ENCODE assay signal across 18 mouse cellular contexts in the genomic region with DNA sequence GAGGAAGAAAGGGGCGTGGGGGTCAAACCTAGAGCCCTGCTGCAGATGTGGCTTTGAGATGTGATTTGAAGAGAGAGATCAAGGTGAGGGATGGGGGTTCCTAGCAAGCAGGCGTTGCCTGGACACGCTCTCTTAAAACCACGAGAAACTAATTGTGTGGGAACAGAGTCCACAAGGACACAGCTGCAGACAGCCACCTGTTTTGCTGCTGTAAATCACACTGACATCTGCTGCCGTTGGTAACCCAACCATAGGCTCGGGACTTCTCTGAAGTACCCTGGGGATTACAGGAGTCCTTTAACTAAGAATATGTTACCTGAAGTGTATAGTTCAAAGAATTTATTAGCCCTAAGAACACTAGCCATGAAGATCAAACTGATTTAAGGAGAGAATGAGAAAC.
A peak's percentile ranks its signal among the peaks of the same experiment; 100 is the strongest.
DNase-seq lines count a peak whose midpoint lies in the region; ATAC-seq and TF ChIP-seq lines count a peak whose summit lies in the region.
"Had no signal": no experiment of that assay in that cellular context is flagged by ENCODE, and none has a peak within 500 bp of the region (broad histone marks: within the 10 kb centered on the region; RNA-seq: fewer than 3 reads in every experiment).

No protein-coding gene starts in this region.

- no peaks in the 10 kb centered on the region for H3K27me3 ChIP-seq in kidney, postnatal 0 days (ENCODE audit: insufficient read depth, low read length)
- H3K27me3 ChIP-seq in limb, embryonic 12.5 days = no peaks in the 10 kb centered on the region
- H3K27me3 ChIP-seq: heart, embryonic 15.5 days; liver, embryonic 13.5 days had no signal

- no peak for TF ChIP-seq CTCF in kidney, postnatal 0 days (IDR thresholded peaks at IDR 0.05; ENCODE audit: low read depth)

- H3K36me3 ChIP-seq in kidney, postnatal 0 days (ENCODE audit: insufficient read depth, low read length) = no peaks in the 10 kb centered on the region
- no peaks in the 10 kb centered on the region for H3K36me3 ChIP-seq in limb, embryonic 12.5 days
- H3K36me3 ChIP-seq: forebrain, embryonic 10.5 days; heart, embryonic 15.5 days; hindbrain, embryonic 10.5 days; liver, embryonic 13.5 days had no signal

- H3K4me1 ChIP-seq in kidney, postnatal 0 days (replicated peaks; ENCODE audit: insufficient read depth, low read length) = no peaks in the 10 kb centered on the region
- H3K4me1 ChIP-seq in limb, embryonic 12.5 days (replicated peaks) = peaks cover 17% of the 10 kb centered on the region
- H3K4me1 ChIP-seq: forebrain, embryonic 10.5 days; heart, embryonic 15.5 days; hindbrain, embryonic 10.5 days; liver, embryonic 13.5 days had no signal

- peak; percentile 66 for ATAC-seq in kidney, postnatal 0 days (replicated peaks; ENCODE audit: low FRiP score, low read depth)
- ATAC-seq in limb, embryonic 12.5 days (ENCODE audit: insufficient number of reproducible peaks, insufficient read depth, low FRiP score, low TSS enrichment, low read depth) = peak; percentile 80; the same call in 1 of the 2 replicates
- ATAC-seq: CD4-positive, CD25-positive, alpha-beta regulatory T cell, adult 4 months; lung, postnatal 0 days; midbrain, embryonic 16.5 days had no signal

- 11% methylated on average over 6 of the region's 6 CpGs for WGBS in kidney, postnatal 0 days
- WGBS in limb, embryonic 12.5 days = 8% methylated on average over 6 of the region's 6 CpGs

- H3K27ac ChIP-seq in kidney, postnatal 0 days = no peak overlapping the region
- H3K27ac ChIP-seq in limb, embryonic 12.5 days = no peak overlapping the region
- H3K27ac ChIP-seq: forebrain, embryonic 10.5 days; heart, embryonic 15.5 days; hindbrain, embryonic 10.5 days; liver, embryonic 13.5 days had no signal

- no peak overlapping the region for H3K4me2 ChIP-seq in kidney, postnatal 0 days (ENCODE audit: low read length)
- H3K4me2 ChIP-seq in limb, embryonic 12.5 days = no peak overlapping the region
- H3K4me2 ChIP-seq: heart, embryonic 15.5 days; liver, embryonic 13.5 days had no signal

- peak; percentile 19 for DNase-seq in kidney, postnatal 0 days (ENCODE audit: low spot score)
- no peak for DNase-seq in kidney, adult 18-20 months
- peak; percentile 73 for DNase-seq in forelimb bud, embryonic 11.5 days (ENCODE audit: low read depth, low spot score)
- DNase-seq in right cerebral cortex, adult 18-20 months = no peak
- no peak for DNase-seq in layer of hippocampus, adult 18-20 months (ENCODE audit: low spot score in 2 of 2)
- no peak for DNase-seq in adrenal gland, postnatal 36 days
- DNase-seq: adrenal gland, postnatal 10 days; cerebellum, adult 9-10 months; heart, adult 18-20 months; kidney, adult 2 months; liver, embryonic 13.5 days had no signal

- H3K9ac ChIP-seq in kidney, postnatal 0 days (ENCODE audit: low read depth, low read length) = no peak overlapping the region
- no peak overlapping the region for H3K9ac ChIP-seq in limb, embryonic 12.5 days (replicated peaks)
- H3K9ac ChIP-seq: heart, embryonic 15.5 days; liver, embryonic 13.5 days had no signal

- no peaks in the 10 kb centered on the region for H3K9me3 ChIP-seq in kidney, postnatal 0 days (replicated peaks; ENCODE audit: low read length)
- no peaks in the 10 kb centered on the region for H3K9me3 ChIP-seq in limb, embryonic 12.5 days
- H3K9me3 ChIP-seq: forebrain, embryonic 10.5 days; heart, embryonic 15.5 days; hindbrain, embryonic 10.5 days; liver, embryonic 13.5 days had no signal

- H3K4me3 ChIP-seq in kidney, postnatal 0 days (replicated peaks; ENCODE audit: low read depth, low read length) = no peak overlapping the region
- no peak overlapping the region for H3K4me3 ChIP-seq in limb, embryonic 12.5 days (replicated peaks)
- H3K4me3 ChIP-seq: forebrain, embryonic 10.5 days; heart, embryonic 15.5 days; hindbrain, embryonic 10.5 days; liver, embryonic 13.5 days had no signal

Comparison
In these comparisons a context has a peak if more than half of its experiments do, and no peak if none do; other contexts are left out.
1. DNase-seq: peak in kidney, postnatal 0 days (single experiment) and forelimb bud, embryonic 11.5 days (single experiment); none in kidney, adult 18-20 months (single experiment), right cerebral cortex, adult 18-20 months (single experiment), layer of hippocampus, adult 18-20 months (0 of 2) and adrenal gland, postnatal 36 days (0 of 2).